12 mouse cellular contexts compared by ENCODE assay signal in genomic region chr2:53125998-53126397, GRCm38 (mm10).
DNase-seq lines count a peak whose midpoint lies in the region; ATAC-seq lines count a peak whose summit lies in the region.
"Had no signal": no experiment of that assay in that cellular context is flagged by ENCODE, and none has a peak within 500 bp of the region (broad histone marks: within the 10 kb centered on the region; RNA-seq: fewer than 3 reads in every experiment).

No protein-coding gene starts in this region.

- ATAC-seq in common myeloid progenitor, adult 5-6 weeks (replicated peaks; ENCODE audit: low read depth, poor library complexity, severe bottlenecking), result peak; percentile 66; the same call in 1 of the 2 replicates
- ATAC-seq: activated CD4-positive, CD25-positive, alpha-beta regulatory T cell, adult 4 months had no signal

- peak; percentile 51 for DNase-seq in adrenal gland, postnatal 14 days
- no peak for DNase-seq in adrenal gland, adult 18-20 months (ENCODE audit: low spot score in 2 of 2)
- DNase-seq in kidney, postnatal 4 days, result peak; percentile 47 to 51
- DNase-seq in kidney, postnatal 14 days, result no peak
- peak; percentile 50 for DNase-seq in 3T3-L1 (ENCODE audit: low read depth, low spot score)
- DNase-seq in right cerebral cortex, postnatal 36 days (ENCODE audit: low spot score in 2 of 2), result no peak
- DNase-seq in heart, adult 18-20 months, result no peak
- DNase-seq: B cell, adult 2 months; cerebellum, adult 18-20 months; right cerebral cortex, postnatal 4 days had no signal

Comparison
In these comparisons a context has a peak if more than half of its experiments do, and no peak if none do; other contexts are left out.
1. DNase-seq: peak in adrenal gland, postnatal 14 days (single experiment), kidney, postnatal 4 days (2 of 2) and 3T3-L1 (single experiment); none in adrenal gland, adult 18-20 months (0 of 2), kidney, postnatal 14 days (single experiment), right cerebral cortex, postnatal 36 days (0 of 2) and heart, adult 18-20 months (0 of 2).